Mouse (Mus musculus) neural tube, embryonic 14.5 days (tissue): ENCODE measurements around the gene Hs3st3b1. TPM values are rescaled to one million over a fixed set of nuclear protein-coding genes. Genes with fewer than 3 reads are reported as not detected.

Experiments used
- polyA plus RNA-seq: library from polyadenylated mRNA; unstranded; fragments of >200 nt; fragmentation: Nextera tagmentation; extraction: Ambion mirVana; gene quantifications from 2 replicates; pipeline ENCODE4 v1.2.1, GENCODE M21; 2014

Hs3st3b1 gene
- polyA plus RNA-seq, 1 experiment from 2014 or later, result 9.1 TPM

Other genes starting within 250 kb of the Hs3st3b1 start
- 28.3 and 29.0 TPM in 2 replicates for gene Cox10, start 157.2 kb upstream of the Hs3st3b1 start, polyA plus RNA-seq